Mouse (Mus musculus): ENCODE results near the gene Gal3st1. TPM values are rescaled to one million over a fixed set of nuclear protein-coding genes. Genes with fewer than 3 reads are reported as not detected.
"Not testable (repeated sequence)": the region's sequence is repeated elsewhere in the genome, so short reads cannot be mapped to it uniquely, and the experiment has no call there.

Gene Gal3st1
- polyA plus RNA-seq (2015; fragmentation: Nextera tagmentation; extraction: Ambion mirVana): 2.3 and 2.6 TPM in 2 replicates

GRCm38 (mm10) chr11:3983291-3983862, at the start of gene Gal3st1:
Gene Gal3st1, plus strand, starts transcription at chr11:3983636.
- ATAC-seq (ENCODE audit: insufficient number of reproducible peaks, insufficient read depth, low FRiP score, low TSS enrichment, low read depth): no peak
- no peak within 1 kb of the TSS; the same call in 1 of the 2 replicates for H3K27ac ChIP-seq

DNA sequence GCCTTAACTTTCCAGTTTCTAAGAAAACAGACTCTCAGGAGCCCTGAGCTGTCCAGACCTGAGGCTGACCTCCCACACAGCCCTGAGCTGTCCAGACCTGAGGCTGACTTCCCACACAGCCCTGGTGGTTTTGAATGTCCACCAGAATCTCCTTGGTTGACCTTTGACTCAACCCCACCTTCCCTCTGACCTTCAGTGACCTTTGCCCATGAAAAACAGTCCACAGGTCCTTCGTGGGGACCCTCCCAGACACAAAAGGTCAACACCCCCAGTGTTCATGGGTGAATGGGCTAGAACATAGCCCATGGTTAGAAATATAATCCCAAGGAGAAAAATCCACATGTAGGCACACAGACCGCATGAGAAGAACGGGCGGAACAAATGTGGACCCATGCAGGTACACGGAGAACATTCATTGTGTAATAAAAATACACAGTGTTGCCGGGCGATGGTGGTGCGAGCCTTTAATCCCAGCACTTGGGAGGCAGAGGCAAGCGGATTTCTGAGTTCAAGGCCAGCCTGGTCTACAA, 49.6 kb upstream of the Gal3st1 start:
- no peak for ATAC-seq (ENCODE audit: insufficient number of reproducible peaks, insufficient read depth, low FRiP score, low TSS enrichment, low read depth)
- Histone ChIP-seq H3K9me3 (no peaks in the 10 kb centered on the region), H3K4me2 (no peak overlapping the region), H3K4me3 (no peak overlapping the region), H3K36me3 (no peaks in the 10 kb centered on the region), H3K4me1 (peaks cover 13% of the 10 kb centered on the region), H3K27me3 (no peaks in the 10 kb centered on the region), H3K9ac (no peak overlapping the region), H3K27ac (no peak overlapping the region)
- WGBS: 86% methylated on average over 9 of the region's 9 CpGs

More at GRCm38 (mm10) chr11:3983291-3983862, at the start of gene Gal3st1:
- no peaks in the 10 kb centered on the region for H3K9me3 ChIP-seq
- peaks cover 29% of the 10 kb centered on the region for H3K36me3 ChIP-seq
- H3K4me3 ChIP-seq: peak within 1 kb of the TSS; percentile 45
- H3K4me1 ChIP-seq: peaks cover 14% of the 10 kb centered on the region
- H3K27me3 ChIP-seq: peaks cover 12% of the 10 kb centered on the region
- under 1% methylated on average over 32 of the region's 37 CpGs for WGBS
- H3K4me2 ChIP-seq: peak within 1 kb of the TSS; percentile 71
- H3K9ac ChIP-seq: peak within 1 kb of the TSS; percentile 67

GRCm38 (mm10) chr11:3935135-3935534, 48.3 kb upstream of the Gal3st1 start:
- Histone ChIP-seq H3K4me1 (peaks cover 13% of the 10 kb centered on the region), H3K27ac (no peak overlapping the region), H3K27me3 (no peaks in the 10 kb centered on the region), H3K9ac (no peak overlapping the region), H3K4me2 (no peak overlapping the region), H3K4me3 (no peak overlapping the region), H3K9me3 (no peaks in the 10 kb centered on the region), H3K36me3 (no peaks in the 10 kb centered on the region)
- no peak for ATAC-seq (ENCODE audit: insufficient number of reproducible peaks, insufficient read depth, low FRiP score, low TSS enrichment, low read depth)
- 70% methylated on average over 4 of the region's 4 CpGs for WGBS

DNA sequence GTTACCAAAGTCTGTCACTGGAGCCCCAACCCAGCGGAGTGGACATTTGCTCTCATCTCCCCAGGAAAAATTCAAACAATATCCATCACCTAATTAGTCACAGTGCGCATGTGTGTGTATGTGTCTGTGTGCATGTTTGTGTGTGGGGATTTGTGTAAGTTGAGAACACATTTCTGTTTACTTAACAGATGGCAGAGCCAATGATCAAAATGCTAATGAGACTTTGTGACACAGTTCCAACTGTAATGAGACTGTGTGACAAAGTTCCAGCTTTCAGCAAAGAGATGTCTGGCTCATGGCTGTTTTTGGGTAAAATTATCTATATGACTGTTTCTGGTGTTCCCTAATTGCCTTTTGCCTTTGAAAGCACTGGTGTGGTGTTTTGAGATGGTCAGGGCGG, 47.1 kb upstream of the Gal3st1 start:
- no peak for ATAC-seq (ENCODE audit: insufficient number of reproducible peaks, insufficient read depth, low FRiP score, low TSS enrichment, low read depth)
- WGBS: 91% methylated on average over 3 of the region's 3 CpGs
- Histone ChIP-seq H3K4me2 (no peak overlapping the region), H3K4me1 (peaks cover 5% of the 10 kb centered on the region), H3K9ac (no peak overlapping the region), H3K27me3 (no peaks in the 10 kb centered on the region), H3K27ac (no peak overlapping the region), H3K9me3 (no peaks in the 10 kb centered on the region), H3K36me3 (no peaks in the 10 kb centered on the region), H3K4me3 (no peak overlapping the region)

DNA sequence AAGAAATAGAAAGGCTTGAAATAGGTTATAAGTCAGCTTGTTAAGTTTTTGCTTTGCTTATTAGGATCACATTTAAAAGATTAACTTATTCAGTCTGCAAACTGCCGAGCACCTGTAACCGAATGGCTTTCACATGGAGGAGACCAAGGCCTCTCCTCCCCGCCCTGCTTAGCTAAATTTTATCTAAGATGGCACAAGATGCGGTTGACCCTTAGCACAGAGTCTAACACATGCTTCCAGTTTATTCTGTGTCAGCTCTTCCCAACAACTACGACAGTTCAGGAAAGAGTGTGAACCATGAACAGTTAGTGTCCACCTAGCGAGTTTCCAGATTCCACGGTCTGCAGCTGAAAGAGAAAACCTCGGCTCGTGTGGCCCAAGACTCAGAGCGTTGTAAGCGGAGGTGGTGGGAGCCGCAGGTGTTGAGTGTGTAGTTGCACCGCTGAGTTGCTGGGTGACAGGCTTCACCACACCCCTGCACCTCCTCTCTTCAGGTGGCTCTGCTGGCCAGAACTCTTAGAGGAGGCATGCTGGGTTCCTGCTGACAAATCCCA, 46.0 kb upstream of the Gal3st1 start:
- H3K4me1 ChIP-seq: no peaks in the 10 kb centered on the region
- 76% methylated on average over 13 of the region's 13 CpGs for WGBS
- no peak overlapping the region for H3K27ac ChIP-seq
- no peaks in the 10 kb centered on the region for H3K27me3 ChIP-seq
- ATAC-seq (ENCODE audit: insufficient number of reproducible peaks, insufficient read depth, low FRiP score, low TSS enrichment, low read depth): no peak
- H3K4me3 ChIP-seq: no peak overlapping the region
- H3K4me2 ChIP-seq: no peak overlapping the region
- H3K9me3 ChIP-seq: no peaks in the 10 kb centered on the region
- H3K36me3 ChIP-seq: no peaks in the 10 kb centered on the region
- H3K9ac ChIP-seq: no peak overlapping the region

- no peak overlapping the region for H3K27ac ChIP-seq
Observed at GRCm38 (mm10) chr11:3941371-3941770, 42.1 kb upstream of the Gal3st1 start.

GRCm38 (mm10) chr11:3946386-3946785, 37.0 kb upstream of the Gal3st1 start:
- WGBS: 15% methylated on average over 1 of the region's 1 CpGs

More at GRCm38 (mm10) chr11:3941371-3941770, 42.1 kb upstream of the Gal3st1 start:
- no peak overlapping the region for H3K4me2 ChIP-seq
- 85% methylated on average over 7 of the region's 7 CpGs for WGBS
- H3K9me3 ChIP-seq: no peaks in the 10 kb centered on the region
- ATAC-seq (ENCODE audit: insufficient number of reproducible peaks, insufficient read depth, low FRiP score, low TSS enrichment, low read depth): no peak
- no peak overlapping the region for H3K9ac ChIP-seq
- peaks cover 15% of the 10 kb centered on the region for H3K27me3 ChIP-seq
- H3K36me3 ChIP-seq: no peaks in the 10 kb centered on the region
- H3K4me1 ChIP-seq: no peaks in the 10 kb centered on the region
- no peak overlapping the region for H3K4me3 ChIP-seq

DNA sequence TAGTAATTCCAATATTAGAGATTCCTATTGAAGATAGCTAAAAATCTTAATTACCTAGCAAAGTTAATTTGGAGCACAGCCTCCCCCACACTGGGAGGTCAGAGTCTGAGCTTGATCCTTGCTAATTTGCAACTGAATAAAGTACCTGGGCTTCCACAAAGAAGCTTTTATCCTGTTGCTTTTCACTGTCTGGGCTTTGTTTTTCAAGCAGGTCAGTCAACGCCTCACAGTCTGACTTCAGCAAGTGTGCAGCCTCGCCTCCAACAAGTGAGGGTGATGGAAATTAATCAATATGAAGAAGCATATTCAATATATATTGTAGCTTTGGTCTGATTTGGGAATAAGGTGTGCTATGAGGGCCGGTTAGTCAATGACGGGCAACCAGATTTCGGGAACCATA, 28.6 kb upstream of the Gal3st1 start:
- H3K4me2 ChIP-seq; H3K27ac ChIP-seq; H3K9me3 ChIP-seq; H3K27me3 ChIP-seq; H3K4me3 ChIP-seq; H3K4me1 ChIP-seq; H3K9ac ChIP-seq; ATAC-seq (ENCODE audit: insufficient number of reproducible peaks, insufficient read depth, low FRiP score, low TSS enrichment, low read depth); H3K36me3 ChIP-seq: not testable (repeated sequence)
- WGBS: 80% methylated on average over 5 of the region's 5 CpGs

More at GRCm38 (mm10) chr11:3946386-3946785, 37.0 kb upstream of the Gal3st1 start:
- no peaks in the 10 kb centered on the region for H3K36me3 ChIP-seq
- H3K9ac ChIP-seq: no peak overlapping the region
- H3K27me3 ChIP-seq: peaks cover 19% of the 10 kb centered on the region
- no peak for ATAC-seq (ENCODE audit: insufficient number of reproducible peaks, insufficient read depth, low FRiP score, low TSS enrichment, low read depth)
- H3K27ac ChIP-seq: no peak overlapping the region
- no peaks in the 10 kb centered on the region for H3K4me1 ChIP-seq
- H3K9me3 ChIP-seq: no peaks in the 10 kb centered on the region
- no peak overlapping the region for H3K4me3 ChIP-seq
- no peak overlapping the region for H3K4me2 ChIP-seq

DNA sequence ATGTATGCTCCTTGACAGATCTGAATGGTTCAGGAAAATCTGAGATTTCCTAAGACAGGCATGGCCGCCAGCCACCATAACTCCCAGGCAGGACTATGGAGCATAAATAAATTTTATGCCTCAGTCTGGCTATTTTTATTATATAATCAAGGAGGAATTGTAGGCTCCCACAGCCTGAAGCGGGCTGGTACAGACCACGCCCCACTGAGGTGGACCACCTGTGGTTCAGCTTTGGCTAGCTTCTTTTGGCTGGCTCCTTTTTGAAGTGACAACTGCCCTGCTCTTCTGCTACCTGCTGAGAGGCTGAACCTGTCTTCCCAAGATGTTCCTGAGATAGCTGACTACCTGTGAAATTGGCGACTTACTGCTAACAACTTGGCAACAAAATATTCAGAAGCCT, 28.1 kb upstream of the Gal3st1 start:
- H3K4me3 ChIP-seq; ATAC-seq (ENCODE audit: insufficient number of reproducible peaks, insufficient read depth, low FRiP score, low TSS enrichment, low read depth); H3K9me3 ChIP-seq; H3K27me3 ChIP-seq; H3K4me2 ChIP-seq; H3K9ac ChIP-seq; H3K27ac ChIP-seq; H3K36me3 ChIP-seq; H3K4me1 ChIP-seq: not testable (repeated sequence)
- WGBS: 87% methylated on average over 4 of the region's 4 CpGs

GRCm38 (mm10) chr11:3960901-3961300, 22.5 kb upstream of the Gal3st1 start:
- no peaks in the 10 kb centered on the region for H3K9me3 ChIP-seq
- no peaks in the 10 kb centered on the region for H3K27me3 ChIP-seq
- peaks cover 15% of the 10 kb centered on the region for H3K4me1 ChIP-seq
- H3K4me3 ChIP-seq: no peak overlapping the region
- WGBS: 49% methylated on average over 2 of the region's 2 CpGs
- H3K9ac ChIP-seq: no peak overlapping the region
- no peak for ATAC-seq (ENCODE audit: insufficient number of reproducible peaks, insufficient read depth, low FRiP score, low TSS enrichment, low read depth)
- H3K27ac ChIP-seq: no peak overlapping the region
- H3K36me3 ChIP-seq: no peaks in the 10 kb centered on the region
- H3K4me2 ChIP-seq: no peak overlapping the region

- WGBS: 61% methylated on average over 3 of the region's 3 CpGs
- ATAC-seq (ENCODE audit: insufficient number of reproducible peaks, insufficient read depth, low FRiP score, low TSS enrichment, low read depth): no peak
- peaks cover 19% of the 10 kb centered on the region for H3K4me1 ChIP-seq
- no peak overlapping the region for H3K9ac ChIP-seq
- H3K27ac ChIP-seq: no peak overlapping the region
- no peak overlapping the region for H3K4me3 ChIP-seq
- no peaks in the 10 kb centered on the region for H3K27me3 ChIP-seq
- peaks cover 2% of the 10 kb centered on the region; the same call in 1 of the 2 replicates for H3K36me3 ChIP-seq
- no peak overlapping the region for H3K4me2 ChIP-seq
- H3K9me3 ChIP-seq: no peaks in the 10 kb centered on the region
Observed at GRCm38 (mm10) chr11:3961761-3962160, 21.7 kb upstream of the Gal3st1 start.

DNA sequence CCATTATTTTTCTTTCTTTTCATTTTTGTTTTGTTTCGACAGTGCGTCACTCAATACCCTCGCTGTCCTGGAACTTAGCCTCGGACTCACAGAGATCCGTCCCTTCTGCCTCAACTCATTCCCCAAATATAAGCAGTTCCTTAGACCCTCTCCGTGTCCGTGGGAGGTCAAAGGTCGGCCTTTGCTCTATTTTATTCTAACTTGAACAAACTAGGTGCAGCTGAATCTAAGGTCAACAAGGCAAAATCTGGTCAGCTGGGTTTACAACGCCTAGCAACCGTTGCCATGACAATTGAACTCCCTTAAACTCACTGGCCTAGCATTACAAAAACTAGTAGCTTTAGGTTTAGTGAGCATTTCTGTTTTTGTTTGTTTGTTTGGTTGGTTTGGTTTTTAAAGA, 20.3 kb upstream of the Gal3st1 start:
- ATAC-seq (ENCODE audit: insufficient number of reproducible peaks, insufficient read depth, low FRiP score, low TSS enrichment, low read depth): no peak
- no peaks in the 10 kb centered on the region for H3K27me3 ChIP-seq
- H3K4me2 ChIP-seq: peak overlapping the region; percentile 78
- peak overlapping the region; percentile 64; the same call in 1 of the 2 replicates for H3K27ac ChIP-seq
- peak overlapping the region; percentile 41 for H3K9ac ChIP-seq
- H3K4me3 ChIP-seq: peak overlapping the region; percentile 70
- 81% methylated on average over 10 of the region's 10 CpGs for WGBS
- H3K4me1 ChIP-seq: peaks cover 19% of the 10 kb centered on the region
- no peaks in the 10 kb centered on the region for H3K9me3 ChIP-seq
- peaks cover 8% of the 10 kb centered on the region for H3K36me3 ChIP-seq
